Mouse (Mus musculus): ENCODE data around the gene Brpf3. TPM values are rescaled to one million over a fixed set of nuclear protein-coding genes. Genes with fewer than 3 reads are reported as not detected.

The Brpf3 gene
- total and polyA plus RNA-seq, 3 experiments = 3.4 to 87.3 (median 30.9) TPM

- ATAC-seq (ENCODE audit: extremely low read depth, insufficient number of reproducible peaks, low FRiP score, poor library complexity, severe bottlenecking) = no peak
- Histone ChIP-seq H3K36me3 (replicated peaks) (peaks cover 32% of the 10 kb centered on the region), H3K4me3 (ENCODE audit: low read depth, low read length) (no peak overlapping the region), H3K9me3 (replicated peaks) (no peaks in the 10 kb centered on the region), H3K4me1 (ENCODE audit: insufficient read depth, low read depth, low read length) (peaks cover 69% of the 10 kb centered on the region), H3K27me3 (ENCODE audit: insufficient read depth, low read length) (no peaks in the 10 kb centered on the region)
- TF ChIP-seq POLR2AphosphoS5 (IDR thresholded peaks at IDR 0.05; ENCODE audit: insufficient replicate concordance, low read depth, low read length) = no peak
- no peak for DNase-seq (ENCODE audit: low spot score)
Measured at GRCm38 (mm10) chr17:28803316-28803715, 2.4 kb downstream of the Brpf3 start.

GRCm38 (mm10) chr17:28804973-28805372, 4.1 kb downstream of the Brpf3 start:
- no peak overlapping the region for H3K4me3 ChIP-seq (ENCODE audit: low read depth, low read length)
- H3K36me3 ChIP-seq (replicated peaks) = peaks cover 48% of the 10 kb centered on the region
- TF ChIP-seq TAL1 (conservative IDR thresholded peaks at IDR 0.05; ENCODE audit: low read depth, low read length) (peak; percentile 41), GATA2 (IDR thresholded peaks at IDR 0.05; ENCODE audit: borderline replicate concordance, low read depth, low read length) (no peak)
- DNase-seq (ENCODE audit: low spot score) (no peak), ATAC-seq (ENCODE audit: extremely low read depth, insufficient number of reproducible peaks, low FRiP score, poor library complexity, severe bottlenecking) (no peak)
- H3K9me3 ChIP-seq (replicated peaks) = no peaks in the 10 kb centered on the region
- peaks cover 75% of the 10 kb centered on the region for H3K4me1 ChIP-seq (ENCODE audit: insufficient read depth, low read depth, low read length)
- no peaks in the 10 kb centered on the region for H3K27me3 ChIP-seq (ENCODE audit: insufficient read depth, low read length)

GRCm38 (mm10) chr17:28806770-28807169, 5.9 kb downstream of the Brpf3 start:
- no peaks in the 10 kb centered on the region for H3K27me3 ChIP-seq (ENCODE audit: insufficient read depth, low read length)
- H3K36me3 ChIP-seq (replicated peaks) = peaks cover 65% of the 10 kb centered on the region
- DNase-seq (ENCODE audit: low spot score) (no peak), ATAC-seq (ENCODE audit: extremely low read depth, insufficient number of reproducible peaks, low FRiP score, poor library complexity, severe bottlenecking) (no peak)
- H3K4me3 ChIP-seq (ENCODE audit: low read depth, low read length) = no peak overlapping the region
- H3K9me3 ChIP-seq (replicated peaks) = no peaks in the 10 kb centered on the region
- TF ChIP-seq GATA1 (IDR thresholded peaks at IDR 0.05; ENCODE audit: borderline replicate concordance, low read length) (no peak), GATA2 (IDR thresholded peaks at IDR 0.05; ENCODE audit: borderline replicate concordance, low read depth, low read length) (no peak), TAL1 (conservative IDR thresholded peaks at IDR 0.05; ENCODE audit: low read depth, low read length) (no peak), CTCF (IDR thresholded peaks at IDR 0.05; ENCODE audit: low read depth, low read length) (no peak), POLR2AphosphoS5 (IDR thresholded peaks at IDR 0.05; ENCODE audit: insufficient replicate concordance, low read depth, low read length) (no peak)
- H3K4me1 ChIP-seq (ENCODE audit: insufficient read depth, low read depth, low read length) = peaks cover 74% of the 10 kb centered on the region

GRCm38 (mm10) chr17:28808714-28809113, 7.8 kb downstream of the Brpf3 start:
- peaks cover 80% of the 10 kb centered on the region for H3K36me3 ChIP-seq (replicated peaks)
- no peaks in the 10 kb centered on the region for H3K27me3 ChIP-seq (ENCODE audit: insufficient read depth, low read length)
- no peak for TF ChIP-seq POLR2AphosphoS5 (IDR thresholded peaks at IDR 0.05; ENCODE audit: insufficient replicate concordance, low read depth, low read length)
- peak overlapping the region; percentile 25; the same call in 1 of the 2 replicates for H3K4me3 ChIP-seq (ENCODE audit: low read depth, low read length)
- no peak for DNase-seq (ENCODE audit: low spot score)
- peaks cover 59% of the 10 kb centered on the region for H3K4me1 ChIP-seq (ENCODE audit: insufficient read depth, low read depth, low read length)
- no peaks in the 10 kb centered on the region for H3K9me3 ChIP-seq (replicated peaks)
- ATAC-seq (ENCODE audit: extremely low read depth, insufficient number of reproducible peaks, low FRiP score, poor library complexity, severe bottlenecking) = no peak

GRCm38 (mm10) chr17:28809175-28809831, 8.4 kb downstream of the Brpf3 start:
- Histone ChIP-seq H3K9me3 (replicated peaks) (no peaks in the 10 kb centered on the region), H3K4me3 (ENCODE audit: low read depth, low read length) (peak overlapping the region; percentile 25; the same call in 1 of the 2 replicates), H3K4me1 (ENCODE audit: insufficient read depth, low read depth, low read length) (peaks cover 54% of the 10 kb centered on the region), H3K27me3 (ENCODE audit: insufficient read depth, low read length) (no peaks in the 10 kb centered on the region), H3K36me3 (replicated peaks) (peaks cover 86% of the 10 kb centered on the region)
- TF ChIP-seq CTCF (IDR thresholded peaks at IDR 0.05; ENCODE audit: low read depth, low read length) (no peak), GATA2 (IDR thresholded peaks at IDR 0.05; ENCODE audit: borderline replicate concordance, low read depth, low read length) (no peak), GATA1 (IDR thresholded peaks at IDR 0.05; ENCODE audit: borderline replicate concordance, low read length) (no peak), POLR2AphosphoS5 (IDR thresholded peaks at IDR 0.05; ENCODE audit: insufficient replicate concordance, low read depth, low read length) (no peak), TAL1 (conservative IDR thresholded peaks at IDR 0.05; ENCODE audit: low read depth, low read length) (no peak)
- ATAC-seq (ENCODE audit: extremely low read depth, insufficient number of reproducible peaks, low FRiP score, poor library complexity, severe bottlenecking) = no peak
- no peak for DNase-seq (ENCODE audit: low spot score)

- ATAC-seq (ENCODE audit: extremely low read depth, insufficient number of reproducible peaks, low FRiP score, poor library complexity, severe bottlenecking) (no peak), DNase-seq (ENCODE audit: low spot score) (no peak)
- Histone ChIP-seq H3K4me1 (ENCODE audit: insufficient read depth, low read depth, low read length) (peaks cover 25% of the 10 kb centered on the region), H3K9me3 (replicated peaks) (no peaks in the 10 kb centered on the region), H3K4me3 (ENCODE audit: low read depth, low read length) (no peak overlapping the region), H3K36me3 (replicated peaks) (peaks cover 91% of the 10 kb centered on the region), H3K27me3 (ENCODE audit: insufficient read depth, low read length) (no peaks in the 10 kb centered on the region)
- TF ChIP-seq GATA2 (IDR thresholded peaks at IDR 0.05; ENCODE audit: borderline replicate concordance, low read depth, low read length) (no peak), GATA1 (IDR thresholded peaks at IDR 0.05; ENCODE audit: borderline replicate concordance, low read length) (no peak), TAL1 (conservative IDR thresholded peaks at IDR 0.05; ENCODE audit: low read depth, low read length) (no peak), CTCF (IDR thresholded peaks at IDR 0.05; ENCODE audit: low read depth, low read length) (no peak), POLR2AphosphoS5 (IDR thresholded peaks at IDR 0.05; ENCODE audit: insufficient replicate concordance, low read depth, low read length) (no peak)
Measured at GRCm38 (mm10) chr17:28812345-28812744, 11.5 kb downstream of the Brpf3 start.

- no peak overlapping the region for H3K4me3 ChIP-seq (ENCODE audit: low read depth, low read length)
- H3K4me1 ChIP-seq (ENCODE audit: insufficient read depth, low read depth, low read length) = peaks cover 9% of the 10 kb centered on the region; the same call in 1 of the 2 replicates
- no peaks in the 10 kb centered on the region for H3K27me3 ChIP-seq (ENCODE audit: insufficient read depth, low read length)
- TF ChIP-seq CTCF (IDR thresholded peaks at IDR 0.05; ENCODE audit: low read depth, low read length) (no peak), GATA1 (IDR thresholded peaks at IDR 0.05; ENCODE audit: borderline replicate concordance, low read length) (no peak), POLR2AphosphoS5 (IDR thresholded peaks at IDR 0.05; ENCODE audit: insufficient replicate concordance, low read depth, low read length) (no peak), TAL1 (conservative IDR thresholded peaks at IDR 0.05; ENCODE audit: low read depth, low read length) (no peak), GATA2 (IDR thresholded peaks at IDR 0.05; ENCODE audit: borderline replicate concordance, low read depth, low read length) (no peak)
- H3K9me3 ChIP-seq (replicated peaks) = no peaks in the 10 kb centered on the region
- ATAC-seq (ENCODE audit: extremely low read depth, insufficient number of reproducible peaks, low FRiP score, poor library complexity, severe bottlenecking) = no peak
- DNase-seq (ENCODE audit: low spot score) = no peak
- peaks cover 94% of the 10 kb centered on the region for H3K36me3 ChIP-seq (replicated peaks)
Measured at GRCm38 (mm10) chr17:28814529-28815097, 13.7 kb downstream of the Brpf3 start.
